In the genomic region with DNA sequence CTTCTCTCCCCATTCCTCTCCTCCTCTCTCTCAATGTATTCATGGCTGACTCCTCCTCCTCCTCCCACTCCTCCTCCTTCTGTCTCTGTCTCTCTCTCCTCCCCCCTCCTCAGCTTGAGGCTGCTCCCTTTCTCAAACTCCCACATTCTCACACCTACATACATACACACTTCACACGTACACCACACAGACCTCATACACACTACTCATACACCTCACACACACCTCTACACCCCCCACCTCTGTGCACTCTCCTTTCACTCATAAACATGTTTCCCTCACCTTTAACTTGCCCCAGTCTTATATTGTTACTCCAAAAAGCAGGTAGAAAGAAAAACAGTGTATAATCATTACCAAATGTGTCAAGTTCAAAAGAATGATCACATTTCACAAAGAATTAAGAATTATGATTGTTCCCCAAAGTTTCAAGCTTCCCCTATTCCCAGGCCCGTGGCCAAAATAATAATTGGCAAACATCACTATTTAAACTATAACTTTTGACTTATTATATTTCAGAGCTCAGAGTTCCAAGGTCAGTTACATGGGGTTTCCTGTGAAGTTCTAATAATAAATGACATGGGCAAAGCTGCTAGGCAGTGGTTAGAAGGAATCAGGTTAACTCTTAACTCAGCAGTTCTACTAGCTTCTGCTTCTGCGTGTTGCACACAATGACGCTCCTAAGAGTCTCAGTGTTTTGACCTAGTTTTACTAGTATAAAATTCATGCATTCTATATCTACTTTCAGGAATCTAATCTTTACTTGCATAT, we compare ENCODE assay signal across 27 mouse cellular contexts. TPM values are rescaled to one million over a fixed set of nuclear protein-coding genes. Genes with fewer than 3 reads are reported as not detected.
"Had no signal": no experiment of that assay in that cellular context is flagged by ENCODE, and none has a peak within 500 bp of the region (broad histone marks: within the 10 kb centered on the region; RNA-seq: fewer than 3 reads in every experiment).

No protein-coding gene starts in this region.

- DNase-seq: kidney, postnatal 4 days; liver; lung, adult 18-20 months; lung, postnatal 10 days; lung, postnatal 36 days; retina, postnatal 1 day; right cerebral cortex, postnatal 25 days; spleen, adult 18-20 months; thymus, postnatal 25 days had no signal

- H3K9me3 ChIP-seq: kidney, embryonic 15.5 days; liver, embryonic 12.5 days; liver, embryonic 15.5 days; lung, embryonic 15.5 days; midbrain, embryonic 12.5 days; midbrain, embryonic 15.5 days; neural tube, embryonic 13.5 days; stomach, embryonic 15.5 days had no signal

- H3K27me3 ChIP-seq: kidney, embryonic 15.5 days; lung, embryonic 15.5 days; midbrain, embryonic 12.5 days; midbrain, embryonic 15.5 days; neural tube, embryonic 13.5 days; stomach, embryonic 15.5 days had no signal

- H3K36me3 ChIP-seq: kidney, embryonic 15.5 days; liver, embryonic 12.5 days; liver, embryonic 15.5 days; lung, embryonic 15.5 days; midbrain, embryonic 12.5 days; midbrain, embryonic 15.5 days; neural tube, embryonic 13.5 days; stomach, embryonic 15.5 days had no signal

- H3K4me1 ChIP-seq: kidney, embryonic 15.5 days; liver, embryonic 12.5 days; liver, embryonic 15.5 days; lung, embryonic 15.5 days; midbrain, embryonic 12.5 days; midbrain, embryonic 15.5 days; neural tube, embryonic 13.5 days; stomach, embryonic 15.5 days had no signal

- H3K9ac ChIP-seq: kidney, embryonic 15.5 days; liver, embryonic 12.5 days; liver, embryonic 15.5 days; lung, embryonic 15.5 days; midbrain, embryonic 12.5 days; midbrain, embryonic 15.5 days; neural tube, embryonic 13.5 days; stomach, embryonic 15.5 days had no signal

- H3K27ac ChIP-seq: kidney, embryonic 15.5 days; liver, embryonic 12.5 days; liver, embryonic 15.5 days; lung, embryonic 15.5 days; midbrain, embryonic 12.5 days; midbrain, embryonic 15.5 days; neural tube, embryonic 13.5 days; stomach, embryonic 15.5 days had no signal

- H3K4me3 ChIP-seq: kidney, embryonic 15.5 days; liver, embryonic 12.5 days; liver, embryonic 15.5 days; lung, embryonic 15.5 days; midbrain, embryonic 12.5 days; midbrain, embryonic 15.5 days; myocyte; neural tube, embryonic 13.5 days; stomach, embryonic 15.5 days had no signal

- ATAC-seq: intestine, postnatal 0 days; liver, embryonic 12.5 days; midbrain, embryonic 15.5 days had no signal

- H3K4me2 ChIP-seq: kidney, embryonic 15.5 days; liver, embryonic 12.5 days; liver, embryonic 15.5 days; lung, embryonic 15.5 days; midbrain, embryonic 12.5 days; midbrain, embryonic 15.5 days; neural tube, embryonic 13.5 days; stomach, embryonic 15.5 days had no signal

RNA-seq across cellular contexts. Expression of a gene that starts 38.2 kb away (rescaled TPM):
- total RNA-seq: layer of hippocampus, adult 18-20 months; layer of hippocampus, postnatal 14 days; left cerebral cortex, adult 8-10 months; left cerebral cortex, postnatal 14 days; neutrophil, adult 5-6 weeks had no signal
- polyA plus RNA-seq: intestine, embryonic 14.5 days; intestine, postnatal 0 days; kidney, embryonic 15.5 days; limb, embryonic 11.5 days; liver, embryonic 12.5 days; liver, embryonic 15.5 days; lung, embryonic 15.5 days; midbrain, embryonic 12.5 days; midbrain, embryonic 15.5 days; myocyte; neural tube, embryonic 13.5 days; stomach, embryonic 15.5 days; thymus, postnatal 0 days had no signal
